In the genomic region with DNA sequence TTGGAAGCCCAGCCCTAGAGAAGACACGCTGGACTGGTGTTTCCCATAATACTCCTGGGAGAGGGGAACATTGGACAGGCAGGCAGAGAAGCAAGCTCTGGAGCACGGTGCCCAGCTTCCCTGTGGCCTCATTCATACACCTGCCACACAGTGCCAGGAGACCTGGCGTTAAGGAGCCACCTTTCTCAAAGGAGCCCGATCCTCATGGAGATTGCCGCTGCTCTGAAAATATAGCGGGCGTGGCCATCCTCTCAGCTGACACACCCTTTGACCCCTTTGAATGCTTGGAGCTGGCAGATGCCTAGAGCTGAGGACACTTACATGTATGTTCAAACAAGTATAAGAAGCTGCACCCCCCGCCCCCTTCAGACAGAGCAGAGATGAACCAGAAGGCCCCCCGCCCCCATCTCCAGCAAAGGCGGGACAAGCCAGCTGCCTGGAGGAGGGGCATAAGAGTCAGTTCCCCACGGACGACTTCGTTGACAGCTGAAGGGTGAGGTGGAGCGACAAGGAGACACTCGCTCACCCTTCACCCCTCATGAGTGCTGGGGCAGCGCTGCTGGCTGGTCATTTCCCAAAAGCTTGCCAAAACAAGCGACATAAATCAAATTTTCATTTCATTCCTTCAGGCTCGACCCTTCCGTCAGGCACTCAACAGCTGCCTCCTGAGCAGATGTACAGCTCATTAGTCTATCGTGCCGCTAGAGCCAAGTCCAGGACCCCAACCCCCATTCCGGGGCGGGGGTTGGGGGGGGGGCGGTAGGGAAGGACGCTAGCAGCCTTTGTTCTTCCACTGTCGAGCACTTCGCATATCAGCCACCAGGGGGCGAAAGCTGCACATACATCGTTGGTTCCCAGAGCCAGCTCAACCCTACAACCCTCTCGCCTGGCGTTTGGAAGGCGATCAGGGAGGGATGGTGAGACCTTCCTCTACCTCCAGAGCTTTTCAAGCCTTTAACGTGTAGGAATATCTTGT, we compare ENCODE assay signal across 8 mouse cellular contexts. TPM values are rescaled to one million over a fixed set of nuclear protein-coding genes. Genes with fewer than 3 reads are reported as not detected.
DNase-seq lines count a peak whose midpoint lies in the region; ATAC-seq and TF ChIP-seq lines count a peak whose summit lies in the region.

No protein-coding gene starts in this region.

- in situ Hi-C loops in Patski (cut with MboI; ENCODE audit: low pct_unique_long_range_greater_than_20kb) = loop anchor here (5.0 to 25.0 kb wide), 3 partner anchors 160 to 950 kb away; partner anchors contain the start of gene Nr4a3

- H3K9me3 ChIP-seq in hindbrain, embryonic 13.5 days = no peaks in the 10 kb centered on the region

- H3K4me2 ChIP-seq in hindbrain, embryonic 13.5 days = peak overlapping the region; percentile 72

- under 1% methylated on average over 33 of the region's 33 CpGs for WGBS in hindbrain, embryonic 13.5 days

- no peaks in the 10 kb centered on the region for H3K27me3 ChIP-seq in Patski
- no peaks in the 10 kb centered on the region; the same call in 1 of the 2 replicates for H3K27me3 ChIP-seq in hindbrain, embryonic 13.5 days

- H3K4me3 ChIP-seq in hindbrain, embryonic 13.5 days = peak overlapping the region; percentile 43

- peak; percentile 75 for TF ChIP-seq CTCF in Patski (IDR thresholded peaks at IDR 0.05)

- peaks cover 60% of the 10 kb centered on the region for H3K4me1 ChIP-seq in hindbrain, embryonic 13.5 days (replicated peaks)

- no peaks in the 10 kb centered on the region for H3K36me3 ChIP-seq in hindbrain, embryonic 13.5 days

- peak overlapping the region; percentile 89 for H3K27ac ChIP-seq in hindbrain, embryonic 13.5 days

- POLR2A ChIA-PET in Patski (lab: Charles Lee) = interaction anchor here (0.6 kb wide), 1 partner anchor 36 kb away, joined by 3 read pairs; the partner anchor contains the start of gene Alg2

- peak; percentile 96 for ATAC-seq in Patski
- peak; percentile 85 for ATAC-seq in hindbrain, embryonic 13.5 days (ENCODE audit: low FRiP score)

- peak overlapping the region; percentile 78 for H3K9ac ChIP-seq in hindbrain, embryonic 13.5 days

- CTCF ChIA-PET in Patski (lab: Charles Lee) = interaction anchor here (0.7 to 1.5 kb wide), 4 partner anchors 8 to 66 kb away, joined by 3 to 4 read pairs (median 4); no protein-coding TSS in a partner anchor

- DNase-seq in Patski (ENCODE audit: low read depth, low spot score) = peak; percentile 19
- DNase-seq in cerebellum, postnatal 14 days = peak; percentile 95 to 96
- DNase-seq in frontal cortex, postnatal 14 days (ENCODE audit: low spot score in 2 of 2) = peak; percentile 80 to 88
- DNase-seq in layer of hippocampus, postnatal 14 days (ENCODE audit: low spot score in 2 of 2) = peak; percentile 90 to 93
- DNase-seq in lung, postnatal 10 days = peak; percentile 93
- DNase-seq in ovary, postnatal 36 days (ENCODE audit: low spot score) = peak; percentile 82
- peak; percentile 85 for DNase-seq in thymus, postnatal 14 days

RNA-seq across cellular contexts. Expression of gene Alg2, which starts 36.5 kb away (rescaled TPM):
- polyA plus RNA-seq in Patski (2021) = 28.1 TPM
- 299 and 310 TPM in 2 replicates for polyA plus RNA-seq in hindbrain, embryonic 13.5 days (2015; fragmentation: Nextera tagmentation; extraction: Ambion mirVana)
- total RNA-seq in layer of hippocampus, postnatal 14 days (2021) = 100 to 1,000 TPM; 166 to 170 TPM

RNA-seq across cellular contexts. Expression of gene Sec61b, which starts 36.8 kb away (rescaled TPM):
- polyA plus RNA-seq in Patski (2021) = 164 TPM
- 296 and 305 TPM in 2 replicates for polyA plus RNA-seq in hindbrain, embryonic 13.5 days (2015; fragmentation: Nextera tagmentation; extraction: Ambion mirVana)
- 10 to 100 TPM; 62.5 to 67.3 TPM for total RNA-seq in layer of hippocampus, postnatal 14 days (2021)

Comparison
In these comparisons a context has a peak if more than half of its experiments do, and no peak if none do; other contexts are left out.
1. Peak in every context shown above with its lines: DNase-seq, ATAC-seq, H3K4me3 ChIP-seq and H3K27ac ChIP-seq.
2. DNase-seq: peak in every context shown above with its lines; median percentile 96 in cerebellum, postnatal 14 days; 93 in lung, postnatal 10 days; 92 in layer of hippocampus, postnatal 14 days; 85 in thymus, postnatal 14 days; 84 in frontal cortex, postnatal 14 days; 82 in ovary, postnatal 36 days; 19 in Patski.
3. RNA of gene Alg2, which starts 36.5 kb away (polyA plus RNA-seq): 299 to 310 TPM in hindbrain, embryonic 13.5 days; 28.1 TPM in Patski (single experiment); every median in the first group is over 10 times any median in the second.